23 mouse cellular contexts compared by ENCODE assay signal in the genomic region with DNA sequence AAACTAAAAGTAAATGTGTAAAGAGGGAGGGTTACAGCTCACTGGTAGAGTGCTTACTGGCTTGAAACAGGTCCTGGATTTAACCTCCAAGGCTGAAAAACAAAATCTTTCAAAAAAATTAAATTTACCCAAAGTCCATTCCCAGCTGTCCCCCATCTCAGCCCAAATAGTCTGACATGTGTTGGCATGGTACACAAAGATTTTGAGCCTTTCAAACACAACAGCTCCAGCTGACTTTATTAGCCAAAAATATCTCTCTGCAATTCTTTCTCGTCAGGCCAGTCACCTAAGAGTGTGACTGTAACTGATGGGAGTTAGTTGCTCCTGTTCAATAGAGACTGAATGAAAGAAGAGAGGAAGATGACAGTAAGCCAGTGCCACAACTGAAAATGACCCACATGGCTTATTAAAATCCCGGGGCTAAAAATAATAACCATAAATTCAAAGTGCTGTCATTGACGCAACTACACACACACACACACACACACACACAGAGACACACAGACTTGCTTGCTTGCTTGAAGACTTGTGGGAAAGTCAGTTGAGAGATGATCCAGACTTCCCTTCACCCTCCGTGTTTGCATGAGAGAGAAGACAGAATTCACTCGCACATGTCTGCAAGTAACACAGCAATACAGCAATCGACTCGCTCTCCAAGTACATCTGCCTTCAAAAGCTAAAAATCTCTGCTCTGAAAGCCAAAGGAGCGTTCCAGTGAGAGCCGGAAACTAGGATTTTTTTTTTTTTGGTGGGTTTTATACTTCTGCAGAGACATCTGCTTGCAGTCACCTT.
DNase-seq lines count a peak whose midpoint lies in the region; ATAC-seq and TF ChIP-seq lines count a peak whose summit lies in the region.
"Had no signal": no experiment of that assay in that cellular context is flagged by ENCODE, and none has a peak within 500 bp of the region (broad histone marks: within the 10 kb centered on the region; RNA-seq: fewer than 3 reads in every experiment).

No protein-coding gene starts in this region.

- DNase-seq in heart, adult 18-20 months = peak; percentile 18 to 22
- DNase-seq in lung, embryonic 14.5 days = peak; percentile 72
- no peak for DNase-seq in lung, adult 18-20 months
- DNase-seq in left cerebral cortex, adult 2 months (ENCODE audit: extremely low spot score in 1 of 2, low spot score in 2 of 2) = no peak
- no peak for DNase-seq in cerebellum, postnatal 10 days
- DNase-seq: adrenal gland, adult 2 months; cerebellum, adult 9-11 months; gastrocnemius, postnatal 25 days; heart, postnatal 4 days; kidney, adult 18-20 months; kidney, postnatal 36 days; left cerebral cortex, postnatal 4 days; thymus, adult 18-20 months; thymus, postnatal 4 days had no signal

- 73% methylated on average over 9 of the region's 9 CpGs for WGBS in heart, embryonic 12.5 days
- 34% methylated on average over 9 of the region's 9 CpGs for WGBS in lung, embryonic 14.5 days
- WGBS in intestine, embryonic 16.5 days = 49% methylated on average over 9 of the region's 9 CpGs
- WGBS in stomach, embryonic 14.5 days = 29% methylated on average over 9 of the region's 9 CpGs

- intact Hi-C loops in left cerebral cortex, adult 2 months (cut with DNase I) = no loop called here

- H3K4me3 ChIP-seq in heart, embryonic 12.5 days = no peak overlapping the region
- no peak overlapping the region for H3K4me3 ChIP-seq in lung, embryonic 14.5 days (ENCODE audit: low read depth, low read length)
- no peak overlapping the region for H3K4me3 ChIP-seq in intestine, embryonic 16.5 days (ENCODE audit: low read length)
- H3K4me3 ChIP-seq in stomach, embryonic 14.5 days (ENCODE audit: low read depth, low read length) = no peak overlapping the region
- no peak overlapping the region for H3K4me3 ChIP-seq in left cerebral cortex, adult 2 months
- H3K4me3 ChIP-seq: embryonic facial prominence, embryonic 13.5 days; heart, embryonic 13.5 days; hindbrain, embryonic 15.5 days; liver, embryonic 12.5 days; midbrain, embryonic 13.5 days; neural tube, embryonic 12.5 days had no signal

- no peak for TF ChIP-seq CTCF in lung, embryonic 14.5 days (IDR thresholded peaks at IDR 0.05; ENCODE audit: low read depth)
- TF ChIP-seq CTCF in left cerebral cortex, adult 2 months (IDR thresholded peaks at IDR 0.05) = no peak

- no peak overlapping the region for H3K27ac ChIP-seq in heart, embryonic 12.5 days (ENCODE audit: poor library complexity, severe bottlenecking)
- H3K27ac ChIP-seq in lung, embryonic 14.5 days (ENCODE audit: low read depth) = peak overlapping the region; percentile 19; the same call in 1 of the 2 replicates
- peak overlapping the region; percentile 39 for H3K27ac ChIP-seq in intestine, embryonic 16.5 days (ENCODE audit: low read length)
- H3K27ac ChIP-seq in stomach, embryonic 14.5 days (ENCODE audit: low read length) = peak overlapping the region; percentile 35; the same call in 1 of the 2 replicates
- no peak overlapping the region for H3K27ac ChIP-seq in left cerebral cortex, adult 2 months
- H3K27ac ChIP-seq: heart, embryonic 13.5 days; hindbrain, embryonic 15.5 days; liver, embryonic 12.5 days; midbrain, embryonic 13.5 days; neural tube, embryonic 12.5 days had no signal

- ATAC-seq in heart, embryonic 12.5 days (ENCODE audit: insufficient number of reproducible peaks, low FRiP score) = no peak
- peak; percentile 75; the same call in 1 of the 2 replicates for ATAC-seq in lung, embryonic 14.5 days (ENCODE audit: insufficient read depth)
- ATAC-seq in intestine, embryonic 16.5 days = no peak; the same call in 1 of the 2 replicates
- ATAC-seq in stomach, embryonic 14.5 days (ENCODE audit: insufficient number of reproducible peaks, insufficient read depth, low FRiP score, low read depth) = 0 out of 2 replicates have a peak, but pooled peaks have one; percentile 23
- ATAC-seq: liver, embryonic 12.5 days; midbrain, embryonic 13.5 days had no signal

- no peak overlapping the region for H3K4me2 ChIP-seq in heart, embryonic 12.5 days
- H3K4me2 ChIP-seq in lung, embryonic 14.5 days = peak overlapping the region; percentile 37
- H3K4me2 ChIP-seq in intestine, embryonic 16.5 days (ENCODE audit: low read depth, low read length) = no peak overlapping the region
- 0 out of 2 replicates have a peak overlapping the region, but pooled peaks have one; percentile 3 for H3K4me2 ChIP-seq in stomach, embryonic 14.5 days (replicated peaks; ENCODE audit: low read depth, low read length)
- H3K4me2 ChIP-seq: embryonic facial prominence, embryonic 13.5 days; heart, embryonic 13.5 days; hindbrain, embryonic 15.5 days; liver, embryonic 12.5 days; midbrain, embryonic 13.5 days; neural tube, embryonic 12.5 days had no signal

- no peak overlapping the region for H3K9ac ChIP-seq in heart, embryonic 12.5 days
- no peak overlapping the region for H3K9ac ChIP-seq in lung, embryonic 14.5 days
- no peak overlapping the region for H3K9ac ChIP-seq in intestine, embryonic 16.5 days (ENCODE audit: low read depth, low read length)
- no peak overlapping the region for H3K9ac ChIP-seq in stomach, embryonic 14.5 days (replicated peaks; ENCODE audit: low read depth, low read length)
- H3K9ac ChIP-seq: embryonic facial prominence, embryonic 13.5 days; heart, embryonic 13.5 days; hindbrain, embryonic 15.5 days; liver, embryonic 12.5 days; midbrain, embryonic 13.5 days; neural tube, embryonic 12.5 days had no signal

- peaks cover 7% of the 10 kb centered on the region; the same call in 1 of the 2 replicates for H3K4me1 ChIP-seq in heart, embryonic 12.5 days (replicated peaks)
- no peaks in the 10 kb centered on the region for H3K4me1 ChIP-seq in lung, embryonic 14.5 days (ENCODE audit: insufficient read depth)
- H3K4me1 ChIP-seq in intestine, embryonic 16.5 days (ENCODE audit: control insufficient read depth, insufficient read depth, low read length) = peaks cover 2% of the 10 kb centered on the region; the same call in 1 of the 2 replicates
- H3K4me1 ChIP-seq in stomach, embryonic 14.5 days (ENCODE audit: control insufficient read depth, insufficient read depth, low read length) = peaks cover 9% of the 10 kb centered on the region; the same call in 1 of the 2 replicates
- H3K4me1 ChIP-seq: hindbrain, embryonic 15.5 days; liver, embryonic 12.5 days; midbrain, embryonic 13.5 days; neural tube, embryonic 12.5 days had no signal

- H3K36me3 ChIP-seq in heart, embryonic 12.5 days = no peaks in the 10 kb centered on the region
- no peaks in the 10 kb centered on the region for H3K36me3 ChIP-seq in lung, embryonic 14.5 days (ENCODE audit: insufficient read depth)
- no peaks in the 10 kb centered on the region for H3K36me3 ChIP-seq in intestine, embryonic 16.5 days (ENCODE audit: control insufficient read depth, insufficient read depth, low read length)
- no peaks in the 10 kb centered on the region for H3K36me3 ChIP-seq in stomach, embryonic 14.5 days (ENCODE audit: control insufficient read depth, insufficient read depth, low read length)
- H3K36me3 ChIP-seq: embryonic facial prominence, embryonic 13.5 days; heart, embryonic 13.5 days; hindbrain, embryonic 15.5 days; liver, embryonic 12.5 days; midbrain, embryonic 13.5 days; neural tube, embryonic 12.5 days had no signal

- H3K27me3 ChIP-seq in heart, embryonic 12.5 days (replicated peaks) = no peaks in the 10 kb centered on the region
- no peaks in the 10 kb centered on the region for H3K27me3 ChIP-seq in lung, embryonic 14.5 days (ENCODE audit: insufficient read depth, low read length)
- H3K27me3 ChIP-seq in intestine, embryonic 16.5 days (replicated peaks; ENCODE audit: control insufficient read depth, insufficient read depth, low read length) = no peaks in the 10 kb centered on the region
- no peaks in the 10 kb centered on the region for H3K27me3 ChIP-seq in stomach, embryonic 14.5 days (ENCODE audit: control insufficient read depth, insufficient read depth, low read length)
- H3K27me3 ChIP-seq: embryonic facial prominence, embryonic 13.5 days; heart, embryonic 13.5 days; hindbrain, embryonic 15.5 days; liver, embryonic 12.5 days; midbrain, embryonic 13.5 days; neural tube, embryonic 12.5 days had no signal

- no peaks in the 10 kb centered on the region for H3K9me3 ChIP-seq in heart, embryonic 12.5 days (replicated peaks)
- no peaks in the 10 kb centered on the region for H3K9me3 ChIP-seq in lung, embryonic 14.5 days (ENCODE audit: low read depth, low read length)
- no peaks in the 10 kb centered on the region for H3K9me3 ChIP-seq in intestine, embryonic 16.5 days (ENCODE audit: control insufficient read depth, low read length)
- H3K9me3 ChIP-seq in stomach, embryonic 14.5 days (ENCODE audit: control insufficient read depth, low read depth, low read length) = no peaks in the 10 kb centered on the region
- H3K9me3 ChIP-seq: embryonic facial prominence, embryonic 13.5 days; heart, embryonic 13.5 days; hindbrain, embryonic 15.5 days; liver, embryonic 12.5 days; midbrain, embryonic 13.5 days; neural tube, embryonic 12.5 days had no signal

Comparison
In these comparisons a context has a peak if more than half of its experiments do, and no peak if none do; other contexts are left out.
1. DNase-seq: peak in heart, adult 18-20 months (2 of 2) and lung, embryonic 14.5 days (single experiment); none in lung, adult 18-20 months (0 of 2), left cerebral cortex, adult 2 months (0 of 2) and cerebellum, postnatal 10 days (0 of 2).
2. ATAC-seq: peak in lung, embryonic 14.5 days (single experiment) and stomach, embryonic 14.5 days (single experiment); none in heart, embryonic 12.5 days (single experiment) and intestine, embryonic 16.5 days (single experiment).
3. H3K27ac ChIP-seq: peak in lung, embryonic 14.5 days (single experiment), intestine, embryonic 16.5 days (single experiment) and stomach, embryonic 14.5 days (single experiment); none in heart, embryonic 12.5 days (single experiment) and left cerebral cortex, adult 2 months (single experiment).
4. H3K4me2 ChIP-seq: peak in lung, embryonic 14.5 days (single experiment) and stomach, embryonic 14.5 days (single experiment); none in heart, embryonic 12.5 days (single experiment) and intestine, embryonic 16.5 days (single experiment).